Comparison of ENCODE assay signal across 8 mouse cellular contexts in genomic region chr5:115155831-115156230, GRCm38 (mm10). TPM values are rescaled to one million over a fixed set of nuclear protein-coding genes. Genes with fewer than 3 reads are reported as not detected.
DNase-seq lines count a peak whose midpoint lies in the region; ATAC-seq lines count a peak whose summit lies in the region.

No protein-coding gene starts in this region.

- H3K36me3 ChIP-seq in hindbrain, embryonic 12.5 days: peaks cover 11% of the 10 kb centered on the region
- peaks cover 13% of the 10 kb centered on the region for H3K36me3 ChIP-seq in limb, embryonic 15.5 days

- WGBS in hindbrain, embryonic 12.5 days: 40% methylated on average over 5 of the region's 5 CpGs
- WGBS in limb, embryonic 15.5 days: 30% methylated on average over 5 of the region's 5 CpGs

- H3K27ac ChIP-seq in hindbrain, embryonic 12.5 days: no peak overlapping the region
- peak overlapping the region; percentile 69 for H3K27ac ChIP-seq in limb, embryonic 15.5 days

- H3K27me3 ChIP-seq in hindbrain, embryonic 12.5 days: no peaks in the 10 kb centered on the region
- H3K27me3 ChIP-seq in limb, embryonic 15.5 days: no peaks in the 10 kb centered on the region

- H3K9me3 ChIP-seq in hindbrain, embryonic 12.5 days (replicated peaks): no peaks in the 10 kb centered on the region
- no peaks in the 10 kb centered on the region for H3K9me3 ChIP-seq in limb, embryonic 15.5 days

- peak overlapping the region; percentile 97 for H3K4me3 ChIP-seq in hindbrain, embryonic 12.5 days
- peak overlapping the region; percentile 99 for H3K4me3 ChIP-seq in limb, embryonic 15.5 days

- peak overlapping the region; percentile 88 for H3K4me2 ChIP-seq in hindbrain, embryonic 12.5 days (replicated peaks)
- H3K4me2 ChIP-seq in limb, embryonic 15.5 days: peak overlapping the region; percentile 72

- ATAC-seq in hindbrain, embryonic 12.5 days (ENCODE audit: low FRiP score): no peak
- ATAC-seq in limb, embryonic 15.5 days (ENCODE audit: insufficient number of reproducible peaks, low FRiP score, low TSS enrichment, low read depth): no peak

- H3K9ac ChIP-seq in hindbrain, embryonic 12.5 days: peak overlapping the region; percentile 97; the same call in 1 of the 2 replicates
- peak overlapping the region; percentile 31; the same call in 1 of the 2 replicates for H3K9ac ChIP-seq in limb, embryonic 15.5 days

- peaks cover 48% of the 10 kb centered on the region for H3K4me1 ChIP-seq in hindbrain, embryonic 12.5 days
- H3K4me1 ChIP-seq in limb, embryonic 15.5 days: peaks cover 58% of the 10 kb centered on the region

- peak; percentile 47 for DNase-seq in adrenal gland, adult 2 months
- DNase-seq in adrenal gland, adult (ENCODE audit: inconsistent age in 2 of 2, low spot score in 1 of 2): no peak
- peak; percentile 52 for DNase-seq in NIH3T3 (ENCODE audit: low read depth)
- DNase-seq in natural killer cell, adult 2 months (ENCODE audit: low spot score in 2 of 2): peak; percentile 23 to 38
- DNase-seq in layer of hippocampus, adult 18-20 months (ENCODE audit: low spot score in 2 of 2): no peak
- DNase-seq in urinary bladder, postnatal 10 days (ENCODE audit: low spot score): no peak

RNA-seq across cellular contexts. Expression of gene Mlec, which starts 2.1 kb away (rescaled TPM):
- total RNA-seq in adrenal gland, adult 2 months (2021): 100 to 1,000 TPM; 165 to 185 TPM
- 74.7 and 96.9 TPM in 2 replicates for polyA plus RNA-seq in adrenal gland, adult 2 months (2012; rRNA removed)
- 65.0 and 72.9 TPM in 2 replicates for polyA plus RNA-seq in hindbrain, embryonic 12.5 days (2016; fragmentation: Nextera tagmentation; extraction: Ambion mirVana)
- polyA plus RNA-seq in limb, embryonic 15.5 days (2015; fragmentation: Nextera tagmentation; extraction: Ambion mirVana): 89.3 and 97.9 TPM in 2 replicates
- total RNA-seq in layer of hippocampus, adult 18-20 months (2021): 10 to 100 TPM; 92.5 to 95.1 TPM

RNA-seq across cellular contexts. Expression of gene Unc119b, which starts 21.1 kb away (rescaled TPM):
- 10 to 100 TPM; 32.0 to 44.8 TPM for total RNA-seq in adrenal gland, adult 2 months (2021)
- 37.5 and 39.2 TPM in 2 replicates for polyA plus RNA-seq in adrenal gland, adult 2 months (2012; rRNA removed)
- 57.5 and 62.0 TPM in 2 replicates for polyA plus RNA-seq in hindbrain, embryonic 12.5 days (2016; fragmentation: Nextera tagmentation; extraction: Ambion mirVana)
- polyA plus RNA-seq in limb, embryonic 15.5 days (2015; fragmentation: Nextera tagmentation; extraction: Ambion mirVana): 34.8 and 36.9 TPM in 2 replicates
- total RNA-seq in layer of hippocampus, adult 18-20 months (2021): 10 to 100 TPM; 28.1 to 30.2 TPM

RNA-seq across cellular contexts. Expression of gene Acads, which starts 36.7 kb away (rescaled TPM):
- total RNA-seq in adrenal gland, adult 2 months (2021): 100 to 1,000 TPM; 181 to 208 TPM
- 279 and 310 TPM in 2 replicates for polyA plus RNA-seq in adrenal gland, adult 2 months (2012; rRNA removed)
- polyA plus RNA-seq in hindbrain, embryonic 12.5 days (2016; fragmentation: Nextera tagmentation; extraction: Ambion mirVana): 38.7 and 41.9 TPM in 2 replicates
- 45.6 and 52.8 TPM in 2 replicates for polyA plus RNA-seq in limb, embryonic 15.5 days (2015; fragmentation: Nextera tagmentation; extraction: Ambion mirVana)
- total RNA-seq in layer of hippocampus, adult 18-20 months (2021): 1 to 10 TPM; 7.5 to 8.1 TPM

RNA-seq across cellular contexts. Expression of gene Cabp1, which starts 38.4 kb away (rescaled TPM):
- 10 to 100 TPM; 37.7 to 57.1 TPM for total RNA-seq in adrenal gland, adult 2 months (2021)
- polyA plus RNA-seq in adrenal gland, adult 2 months (2012; rRNA removed): 45.7 and 61.7 TPM in 2 replicates
- 10.3 and 10.5 TPM in 2 replicates for polyA plus RNA-seq in hindbrain, embryonic 12.5 days (2016; fragmentation: Nextera tagmentation; extraction: Ambion mirVana)
- 1.2 and 1.3 TPM in 2 replicates for polyA plus RNA-seq in limb, embryonic 15.5 days (2015; fragmentation: Nextera tagmentation; extraction: Ambion mirVana)
- total RNA-seq in layer of hippocampus, adult 18-20 months (2021): 100 to 1,000 TPM; 122 to 123 TPM

RNA-seq across cellular contexts. Expression of gene Gm10401, which starts 57.7 kb away (rescaled TPM):
- not detected for total RNA-seq in adrenal gland, adult 2 months (2021)
- not detected in 2 replicates for polyA plus RNA-seq in adrenal gland, adult 2 months (2012; rRNA removed)
- polyA plus RNA-seq in hindbrain, embryonic 12.5 days (2016; fragmentation: Nextera tagmentation; extraction: Ambion mirVana): 22.3 and 30.3 TPM in 2 replicates
- 36.8 and 48.3 TPM in 2 replicates for polyA plus RNA-seq in limb, embryonic 15.5 days (2015; fragmentation: Nextera tagmentation; extraction: Ambion mirVana)
- not detected for total RNA-seq in layer of hippocampus, adult 18-20 months (2021)

Comparison
In these comparisons a context has a peak if more than half of its experiments do, and no peak if none do; other contexts are left out.
1. DNase-seq: peak in adrenal gland, adult 2 months (single experiment), NIH3T3 (single experiment) and natural killer cell, adult 2 months (2 of 2); none in adrenal gland, adult (0 of 2), layer of hippocampus, adult 18-20 months (0 of 2) and urinary bladder, postnatal 10 days (single experiment).